Mouse (Mus musculus): ENCODE results near the gene Cmss1.

- TF ChIP-seq CTCF (IDR thresholded peaks at IDR 0.05; ENCODE audit: low read depth, low read length): no peak
- no peak for TF ChIP-seq POLR2A (IDR thresholded peaks at IDR 0.05; ENCODE audit: borderline replicate concordance, low read depth, low read length)
These were observed 81.2 kb downstream of the Cmss1 start for GRCm38 (mm10) chr16:57525476-57525875.

Measured in bone marrow macrophage, adult 2 months (primary cell).